Mouse (Mus musculus): ENCODE data around the gene Grasp.

DNA sequence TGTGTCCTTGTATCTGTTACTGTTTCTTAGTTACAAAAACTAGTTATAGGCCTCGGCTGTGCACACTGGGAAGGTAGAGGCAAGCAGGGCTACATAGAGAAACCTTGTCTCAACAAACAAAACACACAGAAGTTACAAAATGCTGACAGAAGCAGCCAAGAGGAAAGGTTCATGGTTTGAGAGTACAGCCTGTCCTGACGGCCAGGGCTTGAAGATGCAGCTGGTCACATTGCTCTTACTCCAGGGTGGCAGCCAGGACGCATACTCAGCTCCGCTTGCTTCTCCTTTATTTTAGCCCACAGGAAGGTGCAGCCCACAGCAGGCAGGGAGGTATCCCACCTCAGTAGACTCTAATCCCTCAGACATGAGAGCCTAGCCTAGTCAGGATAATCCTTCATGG lies 8.0 kb upstream of the Grasp start:
- TF ChIP-seq CTCF (IDR thresholded peaks at IDR 0.05; ENCODE audit: borderline replicate concordance, insufficient read depth, low read depth, low read length) = no peak
- TF ChIP-seq POLR2A (IDR thresholded peaks at IDR 0.05; ENCODE audit: borderline replicate concordance, insufficient read depth, low read length) = no peak
